Mouse (Mus musculus): ENCODE results near the gene Zcchc24. TPM values are rescaled to one million over a fixed set of nuclear protein-coding genes. Genes with fewer than 3 reads are reported as not detected.

Zcchc24 gene
- polyA plus RNA-seq (2017; shearing (Covaris generic)) = 0.41 TPM

DNA sequence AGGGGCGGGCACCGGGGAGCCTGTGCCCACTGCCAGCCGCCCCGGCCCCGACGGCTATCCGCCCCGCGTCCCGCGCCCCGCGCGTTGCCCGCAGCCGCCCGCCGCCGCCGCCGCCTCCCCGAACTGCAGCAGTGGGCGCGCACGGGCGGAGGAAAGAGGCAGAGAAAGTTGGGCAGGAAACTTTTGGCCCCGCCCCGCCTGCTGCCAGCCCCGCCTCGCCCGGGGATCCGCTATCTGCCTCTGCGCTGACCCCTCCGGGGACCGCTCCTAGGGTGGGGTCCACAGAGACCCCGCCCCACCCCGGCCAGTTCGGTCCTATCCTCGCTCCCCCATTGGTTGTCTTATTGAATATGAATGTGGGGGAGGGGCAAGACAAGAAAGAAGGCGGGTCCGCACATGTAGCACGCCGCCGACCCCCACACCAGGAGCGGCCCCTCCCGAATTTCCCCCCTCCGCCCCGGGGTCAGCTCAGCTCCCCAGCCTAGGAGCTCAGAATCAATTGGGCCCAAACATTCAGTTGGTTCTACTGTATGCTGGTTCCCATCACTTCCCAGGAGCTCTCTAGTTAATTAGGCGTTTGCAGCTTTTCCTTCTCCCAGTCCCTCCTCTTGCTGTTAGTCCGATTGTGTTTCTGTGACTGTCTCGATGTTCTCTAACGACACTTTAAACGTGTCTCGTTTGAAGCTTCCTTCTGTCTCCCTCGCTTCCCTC lies at the start of gene Zcchc24:
Zcchc24 (minus strand) TSS at position 125 of the 711 bp plus-strand sequence.

DNA sequence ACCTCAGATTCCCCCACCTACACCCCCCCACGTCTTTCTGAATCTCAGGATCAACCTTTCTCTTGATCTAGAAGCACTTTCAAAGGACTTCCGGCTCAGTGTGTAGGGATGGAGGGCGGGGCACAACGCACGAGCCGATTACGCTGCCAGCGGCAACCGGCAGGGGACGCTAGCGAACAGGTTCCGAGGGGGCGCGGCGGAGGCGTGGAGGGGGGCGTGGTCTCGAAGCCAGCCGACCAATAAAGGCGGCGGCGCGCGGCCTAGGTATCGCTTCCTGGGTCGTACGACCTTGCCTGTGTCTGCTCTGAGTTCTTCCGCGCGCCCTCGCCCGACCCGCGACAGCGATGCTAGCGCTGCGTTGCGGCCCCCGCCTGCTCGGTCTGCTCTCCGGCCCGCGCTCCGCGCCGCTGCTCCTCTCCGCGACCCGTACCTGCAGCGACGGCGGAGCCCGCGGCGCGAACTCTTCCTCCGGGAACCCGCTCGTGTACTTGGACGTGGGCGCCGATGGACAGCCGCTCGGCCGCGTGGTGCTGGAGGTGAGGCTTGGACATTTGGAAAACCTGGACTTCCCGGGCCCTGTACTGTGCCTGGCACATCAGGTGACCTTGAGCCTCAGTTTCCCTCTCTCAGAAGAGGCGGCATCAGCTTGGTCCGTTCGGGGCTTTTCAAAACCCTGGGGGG lies 74.8 kb downstream of the Zcchc24 start, which contains the start of gene Ppif:
Ppif (plus strand) TSS at position 267 of the 681 bp plus-strand sequence.

Other genes starting within 250 kb of the Zcchc24 start
- gene Ppif, start 74.9 kb downstream of the Zcchc24 start, polyA plus RNA-seq (2017; shearing (Covaris generic)) = 13.1 TPM
- 70.4 TPM for gene Anxa11, start 73.1 kb upstream of the Zcchc24 start, polyA plus RNA-seq (2017; shearing (Covaris generic))
- gene Plac9a, start 134.1 kb upstream of the Zcchc24 start, polyA plus RNA-seq (2017; shearing (Covaris generic)) = not detected
- 12.0 TPM for gene Tmem254a, start 158.6 kb upstream of the Zcchc24 start, polyA plus RNA-seq (2017; shearing (Covaris generic))
- gene Cphx1, start 169.3 kb upstream of the Zcchc24 start, polyA plus RNA-seq (2017; shearing (Covaris generic)) = not detected
- gene Duxbl1, start 209.5 kb upstream of the Zcchc24 start, polyA plus RNA-seq (2017; shearing (Covaris generic)) = not detected